Mouse (Mus musculus) ES-E14 (cell line): ENCODE results near the gene Kcnk16. TPM values are rescaled to one million over a fixed set of nuclear protein-coding genes. Genes with fewer than 3 reads are reported as not detected.
A peak's percentile ranks its signal among the peaks of the same experiment; 100 is the strongest.

Experiments
- DNase-seq: peaks from one replicate; pipeline ENCODE4 v3.0.0-alpha.2; 2013; ENCODE audit warnings: low read depth, low spot score
- H3K27ac ChIP-seq: 2 replicates; pipeline ENCODE4 v1.5.1; 2012; ENCODE audit warnings: low read depth, mild to moderate bottlenecking, low read length, moderate library complexity, mixed read lengths; ENCODE audit not compliant: poor library complexity, insufficient read depth, severe bottlenecking
- H3K36me3 ChIP-seq: 2 replicates; pipeline ENCODE4 v1.6.1; 2012; ENCODE audit warnings: mild to moderate bottlenecking, low read length, moderate library complexity, mixed read lengths; ENCODE audit not compliant: control insufficient read depth, poor library complexity, insufficient read depth, severe bottlenecking
- H3K4me1 ChIP-seq, 2 experiments: fragments of 150-350 bp in 1 of 2; sonication (generic) in 1 of 2; 2 replicates each; pipeline ENCODE4 v1.6.1; 2012; ENCODE audit warnings: low read length in 2 of 2, mild to moderate bottlenecking in 1 of 2, mixed read lengths in 1 of 2; ENCODE audit not compliant: control insufficient read depth in 2 of 2, insufficient read depth in 2 of 2, poor library complexity in 1 of 2
- H3K4me3 ChIP-seq, 2 experiments: fragments of 150-350 bp in 1 of 2; sonication (generic) in 1 of 2; 2 replicates each; pipeline ENCODE4 v1.5.1; 2012; ENCODE audit warnings: low read length in 2 of 2, low read depth in 1 of 2, mild to moderate bottlenecking in 1 of 2, mixed read lengths in 1 of 2; ENCODE audit not compliant: insufficient read depth in 1 of 2, poor library complexity in 1 of 2, severe bottlenecking in 1 of 2
- H3K9ac ChIP-seq: 2 replicates; pipeline ENCODE4 v1.6.1; 2012; ENCODE audit warnings: low read depth, mild to moderate bottlenecking, low read length, mixed read lengths; ENCODE audit not compliant: poor library complexity, insufficient read depth, severe bottlenecking
- H3K9me3 ChIP-seq: fragments of 150-350 bp; sonication (generic); 2 replicates; pipeline ENCODE4 v1.6.1; 2012; ENCODE audit warnings: low read depth, mild to moderate bottlenecking, low read length; ENCODE audit not compliant: control insufficient read depth, insufficient read depth
- CHD2 ChIP-seq: IDR thresholded peaks from 2 replicates; pipeline ENCODE4 v1.6.1; 2014; ENCODE audit warnings: mild to moderate bottlenecking, low read depth, low read length, inconsistent platforms
- HCFC1 ChIP-seq: IDR thresholded peaks from 2 replicates; pipeline ENCODE4 v1.6.1; 2012; ENCODE audit warnings: low read length, inconsistent platforms, borderline replicate concordance; ENCODE audit not compliant: insufficient read depth
- MAFK ChIP-seq: IDR thresholded peaks from 2 replicates; pipeline ENCODE4 v1.6.1; 2014; ENCODE audit warnings: mild to moderate bottlenecking, low read depth, low read length, inconsistent platforms; ENCODE audit not compliant: insufficient read depth
- ZC3H11A ChIP-seq: IDR thresholded peaks from 2 replicates; pipeline ENCODE4 v1.6.1; 2012; ENCODE audit warnings: low read depth, mild to moderate bottlenecking, inconsistent platforms, low read length, borderline replicate concordance
- ZNF384 ChIP-seq: IDR thresholded peaks from 2 replicates; pipeline ENCODE4 v1.6.1; 2012; ENCODE audit warnings: low read depth, low read length, inconsistent platforms
- in situ Hi-C, 2 experiments: fragments of 600-800 bp; cut with MboI; formaldehyde crosslinking; loops; one replicate each; pipeline ENCODE4 v1.15.1; 2025; ENCODE audit warnings: low sequenced_read_pairs in 2 of 2, inconsistent platforms in 1 of 2; ENCODE audit not compliant: unreplicated experiment in 2 of 2
- total RNA-seq: library from RNA; depleted of rRNA; stranded (reverse); fragments of 300-350 nt; gene quantifications from 2 replicates; pipeline ENCODE4 v1.2.3, GENCODE M21; 2012

Kcnk16 gene
- total RNA-seq, 1 experiment, result not detected

- in situ Hi-C loops, result loop anchor here (5.0 to 25.0 kb wide), 4 partner anchors 155 to 575 kb away; no protein-coding TSS in a partner anchor
- 0 out of 4 replicates have a peak, but pooled peaks cover 0 to 1% of the 10 kb centered on the region in 2 experiments for H3K4me1 ChIP-seq
Measured at GRCm38 (mm10) chr14:20262346-20262745, 6.7 kb downstream of the Kcnk16 start.

GRCm38 (mm10) chr14:20258185-20259113, 10.6 kb downstream of the Kcnk16 start:
- peak; percentile 54; the same call in 1 of the 2 replicates for TF ChIP-seq MAFK
- no peak for TF ChIP-seq HCFC1
- TF ChIP-seq ZNF384, result 0 out of 2 replicates have a peak, but pooled peaks have one; percentile 11
- TF ChIP-seq ZC3H11A, result peak; percentile 100
- in situ Hi-C loops, result loop anchor here (25.0 kb wide), 3 partner anchors 346 to 571 kb away; no protein-coding TSS in a partner anchor

More at GRCm38 (mm10) chr14:20262346-20262745, 6.7 kb downstream of the Kcnk16 start:
- DNase-seq, result no peak
- TF ChIP-seq CHD2 (no peak), ZNF384 (no peak), ZC3H11A (no peak), MAFK (no peak), HCFC1 (no peak)
- Histone ChIP-seq H3K4me3 (no peak overlapping the region), H3K27ac (no peak overlapping the region), H3K9ac (no peak overlapping the region), H3K9me3 (no peaks in the 10 kb centered on the region), H3K36me3 (no peaks in the 10 kb centered on the region)

GRCm38 (mm10) chr14:20250237-20251171, 18.5 kb downstream of the Kcnk16 start:
- in situ Hi-C loops, result loop anchor here (25.0 kb wide), 3 partner anchors 338 to 563 kb away; no protein-coding TSS in a partner anchor
- TF ChIP-seq ZNF384, result no peak
- no peak for TF ChIP-seq CHD2
- TF ChIP-seq MAFK, result no peak
- TF ChIP-seq ZC3H11A, result no peak
- no peak for TF ChIP-seq HCFC1
- H3K27ac ChIP-seq, result no peak overlapping the region

More at GRCm38 (mm10) chr14:20258185-20259113, 10.6 kb downstream of the Kcnk16 start:
- Histone ChIP-seq H3K9ac (no peak overlapping the region), H3K4me1 (0 out of 4 replicates have a peak, but pooled peaks cover 0 to 3% of the 10 kb centered on the region in 2 experiments), H3K27ac (no peak overlapping the region), H3K4me3 (no peak overlapping the region), H3K36me3 (no peaks in the 10 kb centered on the region), H3K9me3 (no peaks in the 10 kb centered on the region)
- DNase-seq, result peak; percentile 59

GRCm38 (mm10) chr14:20248001-20248400, 21.0 kb downstream of the Kcnk16 start:
- DNase-seq, result no peak
- Histone ChIP-seq H3K4me3 (no peak overlapping the region), H3K27ac (no peak overlapping the region), H3K9me3 (no peaks in the 10 kb centered on the region), H3K9ac (no peak overlapping the region), H3K36me3 (no peaks in the 10 kb centered on the region), H3K4me1 (peaks cover 0 to 3% of the 10 kb centered on the region in 2 experiments; a peak in 1 of 4 replicates)
- TF ChIP-seq ZC3H11A (no peak), HCFC1 (no peak), ZNF384 (no peak), CHD2 (no peak), MAFK (no peak)
- in situ Hi-C loops, result loop anchor here in 1 of 2 experiments (10.0 kb wide), 1 partner anchor 143 kb away; no protein-coding TSS in a partner anchor

More at GRCm38 (mm10) chr14:20250237-20251171, 18.5 kb downstream of the Kcnk16 start:
- Histone ChIP-seq H3K9me3 (no peaks in the 10 kb centered on the region), H3K4me1 (no peaks in the 10 kb centered on the region), H3K36me3 (no peaks in the 10 kb centered on the region), H3K9ac (no peak overlapping the region), H3K4me3 (no peak overlapping the region)
- DNase-seq, result no peak
